Comparison of ENCODE assay signal across 27 mouse cellular contexts in the genomic region with DNA sequence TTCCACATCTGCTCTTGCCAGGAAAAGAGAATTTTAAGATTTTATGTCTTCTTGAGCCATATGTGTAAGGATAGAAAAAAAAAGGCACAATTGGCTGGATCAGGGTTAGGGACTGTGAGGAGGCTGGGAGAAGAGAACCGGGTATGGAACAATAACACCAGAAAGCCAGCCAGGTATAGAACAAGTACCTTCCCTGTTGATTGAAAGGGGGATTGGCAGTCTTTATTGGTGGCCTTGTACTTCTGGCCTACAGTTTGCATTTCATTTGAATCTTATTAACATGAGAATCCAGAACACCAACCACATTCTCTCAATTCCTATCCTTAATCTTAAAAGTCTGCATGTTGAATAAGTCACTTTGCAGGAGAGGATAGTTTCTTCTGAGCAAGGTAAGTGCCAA.
A peak's percentile ranks its signal among the peaks of the same experiment; 100 is the strongest.
DNase-seq lines count a peak whose midpoint lies in the region; ATAC-seq and TF ChIP-seq lines count a peak whose summit lies in the region.
"Had no signal": no experiment of that assay in that cellular context is flagged by ENCODE, and none has a peak within 500 bp of the region (broad histone marks: within the 10 kb centered on the region; RNA-seq: fewer than 3 reads in every experiment).

No protein-coding gene starts in this region.

- H3K27me3 ChIP-seq in midbrain, embryonic 12.5 days = no peaks in the 10 kb centered on the region
- H3K27me3 ChIP-seq in midbrain, embryonic 10.5 days (ENCODE audit: low read depth, poor library complexity, severe bottlenecking) = no peaks in the 10 kb centered on the region
- no peaks in the 10 kb centered on the region for H3K27me3 ChIP-seq in forebrain, postnatal 0 days (ENCODE audit: insufficient read depth, low read length)
- no peaks in the 10 kb centered on the region for H3K27me3 ChIP-seq in heart, embryonic 12.5 days (replicated peaks)
- H3K27me3 ChIP-seq in neural tube, embryonic 15.5 days (replicated peaks) = no peaks in the 10 kb centered on the region
- H3K27me3 ChIP-seq: embryonic facial prominence, embryonic 13.5 days; heart, embryonic 13.5 days; hindbrain, embryonic 12.5 days; limb, embryonic 13.5 days; liver, embryonic 12.5 days had no signal

- no peak for DNase-seq in frontal cortex, postnatal 36 days (ENCODE audit: low spot score in 2 of 2)
- DNase-seq in midbrain, embryonic 10.5 days (ENCODE audit: low spot score) = no peak
- peak; percentile 5 for DNase-seq in forebrain, postnatal 0 days
- DNase-seq in adrenal gland, postnatal 10 days = no peak
- DNase-seq: adrenal gland, adult 8-10 months; cerebellum, adult 8-10 months; cerebellum, postnatal 36 days; embryo, embryonic 11 days; gastrocnemius, postnatal 10 days; heart, adult 11 months; heart, postnatal 14 days; kidney, adult 8-10 months; kidney, postnatal 14 days; layer of hippocampus, postnatal 36 days; lung, adult 18-20 months; lung, postnatal 10 days; thymus, adult 18-20 months had no signal

- H3K4me2 ChIP-seq in midbrain, embryonic 12.5 days (replicated peaks) = no peak overlapping the region
- no peak overlapping the region for H3K4me2 ChIP-seq in forebrain, postnatal 0 days (ENCODE audit: low read depth)
- H3K4me2 ChIP-seq in heart, embryonic 12.5 days = no peak overlapping the region
- H3K4me2 ChIP-seq in neural tube, embryonic 15.5 days = no peak overlapping the region
- H3K4me2 ChIP-seq: embryonic facial prominence, embryonic 13.5 days; heart, embryonic 13.5 days; hindbrain, embryonic 12.5 days; limb, embryonic 13.5 days; liver, embryonic 12.5 days had no signal

- H3K4me1 ChIP-seq in midbrain, embryonic 12.5 days = 0 out of 2 replicates have a peak, but pooled peaks cover 4% of the 10 kb centered on the region
- H3K4me1 ChIP-seq in midbrain, embryonic 10.5 days = peaks cover 10% of the 10 kb centered on the region
- H3K4me1 ChIP-seq in forebrain, postnatal 0 days (ENCODE audit: insufficient read depth) = no peaks in the 10 kb centered on the region
- no peaks in the 10 kb centered on the region for H3K4me1 ChIP-seq in heart, embryonic 12.5 days (replicated peaks)
- no peaks in the 10 kb centered on the region for H3K4me1 ChIP-seq in neural tube, embryonic 15.5 days
- H3K4me1 ChIP-seq: embryonic facial prominence, embryonic 13.5 days; heart, embryonic 13.5 days; hindbrain, embryonic 12.5 days; limb, embryonic 13.5 days; liver, embryonic 12.5 days had no signal

- peak; percentile 77 for ATAC-seq in frontal cortex, adult (ENCODE audit: low TSS enrichment)
- ATAC-seq in midbrain, embryonic 12.5 days (ENCODE audit: low FRiP score, low read depth) = peak; percentile 59; the same call in 1 of the 2 replicates
- ATAC-seq in forebrain, postnatal 0 days = peak; percentile 29; the same call in 1 of the 2 replicates
- no peak for ATAC-seq in heart, embryonic 12.5 days (ENCODE audit: insufficient number of reproducible peaks, low FRiP score)
- no peak for ATAC-seq in neural tube, embryonic 15.5 days (ENCODE audit: low FRiP score)
- ATAC-seq: liver, embryonic 12.5 days had no signal

- no peak for TF ChIP-seq CTCF in forebrain, postnatal 0 days (IDR thresholded peaks at IDR 0.05; ENCODE audit: low read depth)

- peak overlapping the region; percentile 40; the same call in 1 of the 2 replicates for H3K27ac ChIP-seq in midbrain, embryonic 12.5 days (replicated peaks)
- H3K27ac ChIP-seq in midbrain, embryonic 10.5 days (replicated peaks) = no peak overlapping the region
- H3K27ac ChIP-seq in forebrain, postnatal 0 days (ENCODE audit: low read depth, low read length) = no peak overlapping the region
- H3K27ac ChIP-seq in heart, embryonic 12.5 days (ENCODE audit: poor library complexity, severe bottlenecking) = no peak overlapping the region
- no peak overlapping the region for H3K27ac ChIP-seq in neural tube, embryonic 15.5 days (replicated peaks)
- H3K27ac ChIP-seq: embryonic facial prominence, embryonic 13.5 days; heart, embryonic 13.5 days; hindbrain, embryonic 12.5 days; limb, embryonic 13.5 days; liver, embryonic 12.5 days had no signal

- H3K4me3 ChIP-seq in midbrain, embryonic 12.5 days = no peak overlapping the region
- no peak overlapping the region for H3K4me3 ChIP-seq in midbrain, embryonic 10.5 days
- no peak overlapping the region for H3K4me3 ChIP-seq in forebrain, postnatal 0 days (ENCODE audit: low read depth, low read length)
- no peak overlapping the region for H3K4me3 ChIP-seq in heart, embryonic 12.5 days
- no peak overlapping the region for H3K4me3 ChIP-seq in neural tube, embryonic 15.5 days (replicated peaks)
- H3K4me3 ChIP-seq: embryonic facial prominence, embryonic 13.5 days; erythroblast, embryonic 14.5 days; heart, embryonic 13.5 days; hindbrain, embryonic 12.5 days; limb, embryonic 13.5 days; liver, embryonic 12.5 days had no signal

- H3K9ac ChIP-seq in midbrain, embryonic 12.5 days (replicated peaks) = no peak overlapping the region
- H3K9ac ChIP-seq in forebrain, postnatal 0 days = no peak overlapping the region
- no peak overlapping the region for H3K9ac ChIP-seq in heart, embryonic 12.5 days
- no peak overlapping the region for H3K9ac ChIP-seq in neural tube, embryonic 15.5 days (replicated peaks)
- H3K9ac ChIP-seq: embryonic facial prominence, embryonic 13.5 days; heart, embryonic 13.5 days; hindbrain, embryonic 12.5 days; limb, embryonic 13.5 days; liver, embryonic 12.5 days had no signal

- 19% methylated on average over 1 of the region's 1 CpGs for WGBS in midbrain, embryonic 12.5 days
- WGBS in midbrain, embryonic 10.5 days = 55% methylated on average over 1 of the region's 1 CpGs
- WGBS in forebrain, postnatal 0 days = 17% methylated on average over 1 of the region's 1 CpGs
- 60% methylated on average over 1 of the region's 1 CpGs for WGBS in heart, embryonic 12.5 days
- 35% methylated on average over 1 of the region's 1 CpGs for WGBS in neural tube, embryonic 15.5 days

- no peaks in the 10 kb centered on the region for H3K36me3 ChIP-seq in midbrain, embryonic 12.5 days
- H3K36me3 ChIP-seq in midbrain, embryonic 10.5 days = no peaks in the 10 kb centered on the region
- no peaks in the 10 kb centered on the region for H3K36me3 ChIP-seq in forebrain, postnatal 0 days (ENCODE audit: insufficient read depth)
- no peaks in the 10 kb centered on the region for H3K36me3 ChIP-seq in heart, embryonic 12.5 days
- H3K36me3 ChIP-seq in neural tube, embryonic 15.5 days = no peaks in the 10 kb centered on the region
- H3K36me3 ChIP-seq: embryonic facial prominence, embryonic 13.5 days; heart, embryonic 13.5 days; hindbrain, embryonic 12.5 days; limb, embryonic 13.5 days; liver, embryonic 12.5 days had no signal

- no peaks in the 10 kb centered on the region for H3K9me3 ChIP-seq in midbrain, embryonic 12.5 days
- no peaks in the 10 kb centered on the region for H3K9me3 ChIP-seq in midbrain, embryonic 10.5 days (replicated peaks)
- no peaks in the 10 kb centered on the region for H3K9me3 ChIP-seq in forebrain, postnatal 0 days (ENCODE audit: low read length)
- H3K9me3 ChIP-seq in heart, embryonic 12.5 days (replicated peaks) = no peaks in the 10 kb centered on the region
- H3K9me3 ChIP-seq in neural tube, embryonic 15.5 days (replicated peaks) = no peaks in the 10 kb centered on the region
- H3K9me3 ChIP-seq: embryonic facial prominence, embryonic 13.5 days; heart, embryonic 13.5 days; hindbrain, embryonic 12.5 days; limb, embryonic 13.5 days; liver, embryonic 12.5 days had no signal

Comparison
In these comparisons a context has a peak if more than half of its experiments do, and no peak if none do; other contexts are left out.
1. ATAC-seq: peak in frontal cortex, adult (single experiment), midbrain, embryonic 12.5 days (single experiment) and forebrain, postnatal 0 days (single experiment); none in heart, embryonic 12.5 days (single experiment) and neural tube, embryonic 15.5 days (single experiment).